ENCODE assay signal across 12 mouse cellular contexts in genomic region chr7:71533109-71533508, GRCm38 (mm10).
DNase-seq lines count a peak whose midpoint lies in the region; ATAC-seq lines count a peak whose summit lies in the region.
"Had no signal": no experiment of that assay in that cellular context is flagged by ENCODE, and none has a peak within 500 bp of the region (broad histone marks: within the 10 kb centered on the region; RNA-seq: fewer than 3 reads in every experiment).

No protein-coding gene starts in this region.

- H3K9me3 ChIP-seq in hindbrain, embryonic 16.5 days (ENCODE audit: control insufficient read depth, low read length) = no peaks in the 10 kb centered on the region
- no peaks in the 10 kb centered on the region for H3K9me3 ChIP-seq in hindbrain, embryonic 10.5 days
- no peaks in the 10 kb centered on the region for H3K9me3 ChIP-seq in forebrain, embryonic 15.5 days
- H3K9me3 ChIP-seq in limb, embryonic 11.5 days (ENCODE audit: control insufficient read depth, low read length) = no peaks in the 10 kb centered on the region
- H3K9me3 ChIP-seq: midbrain, embryonic 12.5 days had no signal

- H3K27ac ChIP-seq in hindbrain, embryonic 16.5 days (ENCODE audit: low read depth, low read length) = no peak overlapping the region
- H3K27ac ChIP-seq in hindbrain, embryonic 10.5 days = no peak overlapping the region
- no peak overlapping the region for H3K27ac ChIP-seq in forebrain, embryonic 15.5 days (replicated peaks)
- peak overlapping the region; percentile 36 for H3K27ac ChIP-seq in limb, embryonic 11.5 days (replicated peaks; ENCODE audit: low read depth, low read length)
- H3K27ac ChIP-seq: midbrain, embryonic 12.5 days had no signal

- H3K4me3 ChIP-seq in hindbrain, embryonic 16.5 days (ENCODE audit: low read length) = no peak overlapping the region
- H3K4me3 ChIP-seq in hindbrain, embryonic 10.5 days = no peak overlapping the region
- H3K4me3 ChIP-seq in forebrain, embryonic 15.5 days = no peak overlapping the region
- H3K4me3 ChIP-seq in limb, embryonic 11.5 days (ENCODE audit: low read depth, low read length) = no peak overlapping the region
- H3K4me3 ChIP-seq: midbrain, embryonic 12.5 days had no signal

- no peak overlapping the region for H3K4me2 ChIP-seq in hindbrain, embryonic 16.5 days (ENCODE audit: low read length)
- no peak overlapping the region for H3K4me2 ChIP-seq in forebrain, embryonic 15.5 days (replicated peaks)
- no peak overlapping the region for H3K4me2 ChIP-seq in limb, embryonic 11.5 days (ENCODE audit: low read depth, severe bottlenecking)
- H3K4me2 ChIP-seq: midbrain, embryonic 12.5 days had no signal

- no peaks in the 10 kb centered on the region for H3K36me3 ChIP-seq in hindbrain, embryonic 16.5 days (ENCODE audit: control insufficient read depth, insufficient read depth, low read length)
- H3K36me3 ChIP-seq in hindbrain, embryonic 10.5 days = no peaks in the 10 kb centered on the region
- no peaks in the 10 kb centered on the region for H3K36me3 ChIP-seq in forebrain, embryonic 15.5 days
- H3K36me3 ChIP-seq in limb, embryonic 11.5 days (ENCODE audit: control insufficient read depth, insufficient read depth, low read length) = no peaks in the 10 kb centered on the region
- H3K36me3 ChIP-seq: midbrain, embryonic 12.5 days had no signal

- no peak for DNase-seq in hindbrain, embryonic 10.5 days (ENCODE audit: low spot score)
- DNase-seq in embryo, embryonic 10 days (ENCODE audit: low spot score) = peak; percentile 29
- peak; percentile 71 for DNase-seq in limb, embryonic 11.5 days (ENCODE audit: low spot score)
- no peak for DNase-seq in spleen, postnatal 10 days (ENCODE audit: low spot score in 2 of 2)
- no peak for DNase-seq in ovary, postnatal 14 days (ENCODE audit: low spot score)
- no peak for DNase-seq in urinary bladder, adult 18-20 months (ENCODE audit: low spot score in 2 of 2)
- DNase-seq: cerebellum, adult 11-12 months; right cerebral cortex, adult 18-20 months; thymus, postnatal 14 days had no signal

- no peak overlapping the region for H3K9ac ChIP-seq in hindbrain, embryonic 16.5 days (ENCODE audit: low read depth, low read length)
- no peak overlapping the region for H3K9ac ChIP-seq in forebrain, embryonic 15.5 days (replicated peaks)
- H3K9ac ChIP-seq in limb, embryonic 11.5 days (ENCODE audit: low read length) = no peak overlapping the region
- H3K9ac ChIP-seq: midbrain, embryonic 12.5 days had no signal

- peak; percentile 45; the same call in 1 of the 2 replicates for ATAC-seq in hindbrain, embryonic 16.5 days
- peak; percentile 48; the same call in 1 of the 2 replicates for ATAC-seq in forebrain, embryonic 15.5 days (replicated peaks)
- no peak for ATAC-seq in limb, embryonic 11.5 days (ENCODE audit: insufficient number of reproducible peaks, low FRiP score, low TSS enrichment, low read depth)

- no peaks in the 10 kb centered on the region; the same call in 1 of the 2 replicates for H3K4me1 ChIP-seq in hindbrain, embryonic 16.5 days (ENCODE audit: control insufficient read depth, insufficient read depth, low read depth, low read length)
- no peaks in the 10 kb centered on the region for H3K4me1 ChIP-seq in hindbrain, embryonic 10.5 days (replicated peaks)
- H3K4me1 ChIP-seq in forebrain, embryonic 15.5 days = peaks cover 5% of the 10 kb centered on the region
- H3K4me1 ChIP-seq in limb, embryonic 11.5 days (ENCODE audit: control insufficient read depth, insufficient read depth, low read length) = peaks cover 15% of the 10 kb centered on the region; the same call in 1 of the 2 replicates
- H3K4me1 ChIP-seq: midbrain, embryonic 12.5 days had no signal

- 37% methylated on average over 5 of the region's 5 CpGs for WGBS in hindbrain, embryonic 16.5 days
- 75% methylated on average over 5 of the region's 5 CpGs for WGBS in hindbrain, embryonic 10.5 days
- 19% methylated on average over 5 of the region's 5 CpGs for WGBS in forebrain, embryonic 15.5 days
- 13% methylated on average over 5 of the region's 5 CpGs for WGBS in limb, embryonic 11.5 days

- no peaks in the 10 kb centered on the region for H3K27me3 ChIP-seq in hindbrain, embryonic 16.5 days (replicated peaks; ENCODE audit: control insufficient read depth, insufficient read depth, low read length)
- H3K27me3 ChIP-seq in hindbrain, embryonic 10.5 days (ENCODE audit: insufficient read depth, poor library complexity, severe bottlenecking) = no peaks in the 10 kb centered on the region
- no peaks in the 10 kb centered on the region for H3K27me3 ChIP-seq in forebrain, embryonic 15.5 days
- H3K27me3 ChIP-seq in limb, embryonic 11.5 days (ENCODE audit: control insufficient read depth, insufficient read depth, low read length) = no peaks in the 10 kb centered on the region
- H3K27me3 ChIP-seq: midbrain, embryonic 12.5 days had no signal

Comparison
In these comparisons a context has a peak if more than half of its experiments do, and no peak if none do; other contexts are left out.
1. DNase-seq: peak in embryo, embryonic 10 days (single experiment) and limb, embryonic 11.5 days (single experiment); none in hindbrain, embryonic 10.5 days (single experiment), spleen, postnatal 10 days (0 of 2), ovary, postnatal 14 days (single experiment) and urinary bladder, adult 18-20 months (0 of 2).